Mouse (Mus musculus) c-Kit-positive CD71-positive TER-119-positive erythroid progenitor cells, embryonic 14.5 days (primary cell): ENCODE results near the gene Dek.

ENCODE experiments used
- DNase-seq: peaks from one replicate; pipeline ENCODE4 v3.0.0-alpha.2; 2013; ENCODE audit warnings: low spot score

Dek gene

DNA sequence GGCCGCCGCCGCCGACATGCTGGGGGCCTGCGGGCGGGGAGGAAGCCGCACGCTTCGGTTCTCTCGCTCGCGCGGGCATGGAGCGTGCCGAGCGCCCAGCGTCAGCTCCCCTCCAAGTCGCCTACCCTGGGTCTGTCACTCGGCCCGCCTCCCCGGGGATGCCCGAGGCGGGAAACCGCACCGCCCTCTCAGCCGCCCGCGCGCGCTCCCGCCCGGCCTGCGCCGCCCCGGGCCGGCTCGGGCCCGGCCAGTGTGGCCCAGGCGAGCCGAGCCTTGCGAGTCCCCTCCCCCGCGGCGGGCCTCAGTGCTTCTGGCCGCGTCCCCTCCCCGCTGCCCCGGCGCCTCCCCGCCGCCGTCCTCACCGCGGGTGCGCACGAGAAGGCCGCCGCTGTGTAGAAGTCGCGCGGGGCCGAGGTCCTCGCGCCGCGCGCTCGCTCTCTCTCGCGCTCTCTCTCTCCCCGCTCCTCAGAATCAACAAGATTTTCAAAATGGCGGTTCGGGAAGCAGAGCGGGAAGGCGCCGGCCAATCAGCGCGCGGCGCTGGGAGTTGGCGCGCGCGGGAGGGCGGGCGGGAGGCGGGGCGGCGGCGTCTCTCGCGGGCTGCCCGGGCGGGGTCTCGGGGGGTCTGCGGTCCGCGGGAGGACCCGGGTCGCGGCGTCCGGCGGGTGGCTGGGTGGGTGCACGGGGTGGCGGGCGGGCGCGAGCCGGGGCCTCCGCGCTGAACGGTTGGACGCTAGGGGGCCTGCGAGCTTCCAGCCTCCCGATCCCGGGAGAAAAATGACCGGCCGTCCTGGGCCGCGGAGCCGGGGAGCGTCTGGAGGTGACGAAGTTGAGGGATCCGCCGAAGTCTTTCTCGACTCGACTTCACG lies at the start of gene Dek:
Dek (minus strand) TSS at position 491 of the 869 bp plus-strand sequence.
- DNase-seq = peak; percentile 76

GRCm38 (mm10) chr13:47154866-47155265 lies 48.9 kb upstream of the Dek start:
- DNase-seq = no peak

- DNase-seq = no peak
Measured at GRCm38 (mm10) chr13:47153206-47153605, 47.2 kb upstream of the Dek start.

DNA sequence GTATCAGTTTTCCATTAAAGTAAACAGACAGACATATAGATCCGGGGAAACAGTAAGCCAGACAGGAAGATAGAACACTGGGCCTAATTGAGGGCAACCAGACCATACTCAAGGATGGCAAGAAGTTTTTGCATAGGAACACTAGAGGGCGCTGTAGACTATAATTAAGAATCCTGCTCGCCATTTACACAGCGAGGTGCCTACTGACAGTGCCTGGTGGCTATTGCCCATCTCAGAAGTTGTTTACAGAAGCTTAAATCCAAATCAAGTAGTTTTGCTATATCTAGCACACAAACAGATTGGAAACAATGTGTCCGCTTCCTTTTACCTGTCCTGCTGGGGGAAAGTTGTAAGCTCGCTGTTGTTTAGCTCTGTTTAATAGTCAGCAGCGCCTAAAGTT lies 46.4 kb upstream of the Dek start:
- peak; percentile 65 for DNase-seq

GRCm38 (mm10) chr13:47151060-47151459 lies 45.1 kb upstream of the Dek start:
- no peak for DNase-seq

- no peak for DNase-seq
Measured at GRCm38 (mm10) chr13:47149993-47150392, 44.0 kb upstream of the Dek start.

- no peak for DNase-seq
Measured at GRCm38 (mm10) chr13:47148573-47148972, 42.6 kb upstream of the Dek start.

DNA sequence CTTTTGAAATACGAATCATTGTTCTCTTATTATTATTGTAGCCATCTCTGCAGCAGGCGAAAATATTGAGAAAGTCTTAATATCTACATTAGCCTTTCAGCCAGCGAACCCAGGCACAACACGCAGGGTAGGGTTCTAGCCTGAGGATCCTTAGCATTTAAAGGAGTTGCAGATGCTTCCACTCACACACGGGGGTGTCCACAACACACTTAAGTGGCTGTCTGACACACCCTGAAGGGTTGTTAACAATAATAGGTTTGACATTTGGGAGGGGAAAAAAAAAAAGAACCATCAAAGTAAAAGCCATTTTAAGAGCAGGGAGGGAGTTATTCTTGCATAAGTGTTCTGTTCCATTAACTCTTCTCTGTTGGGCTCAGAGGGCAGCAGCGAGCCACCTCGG lies 40.4 kb upstream of the Dek start:
- no peak for DNase-seq

DNA sequence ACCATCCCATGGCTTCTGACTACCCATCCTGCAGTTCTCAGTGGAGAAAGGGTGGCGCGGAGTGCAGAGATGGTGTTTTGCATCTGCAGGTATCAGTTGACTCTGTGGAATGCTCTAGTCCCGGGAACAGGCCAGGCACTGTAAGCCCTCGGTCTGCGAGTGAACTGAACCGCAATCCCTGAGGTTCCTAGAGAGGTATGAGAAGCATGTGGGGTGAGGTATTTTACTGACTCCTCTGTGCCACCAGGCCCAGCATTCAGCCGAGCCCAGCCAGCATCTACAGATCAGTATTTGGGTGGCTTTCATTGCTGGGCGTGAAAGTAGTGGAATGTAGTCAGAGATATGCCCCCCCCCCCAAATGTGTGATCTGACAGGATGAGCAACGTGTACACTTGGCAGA lies 39.9 kb upstream of the Dek start:
- DNase-seq = no peak

GRCm38 (mm10) chr13:47142764-47143163 lies 36.8 kb upstream of the Dek start:
- no peak for DNase-seq

DNA sequence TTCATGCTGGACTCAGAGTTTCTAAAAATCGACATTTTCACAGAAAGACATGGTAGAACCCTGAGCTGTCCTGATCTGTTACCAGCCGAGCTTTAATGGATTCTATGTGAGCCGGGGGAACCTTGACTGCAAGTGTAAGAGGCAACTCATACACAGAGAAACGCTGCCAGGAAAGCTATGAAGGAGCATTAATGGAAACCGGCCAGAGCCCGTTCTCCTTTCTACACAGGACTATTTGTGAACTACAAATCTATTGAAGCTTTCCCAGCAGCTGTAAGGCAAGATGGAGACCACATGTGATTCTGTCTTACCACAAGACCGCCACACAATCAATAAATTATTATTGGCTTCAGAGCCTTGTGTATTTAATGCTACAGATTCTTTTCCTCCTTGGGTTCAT lies 29.7 kb upstream of the Dek start:
- DNase-seq = no peak

- no peak for DNase-seq
Measured at GRCm38 (mm10) chr13:47134836-47135235, 28.8 kb upstream of the Dek start.

DNA sequence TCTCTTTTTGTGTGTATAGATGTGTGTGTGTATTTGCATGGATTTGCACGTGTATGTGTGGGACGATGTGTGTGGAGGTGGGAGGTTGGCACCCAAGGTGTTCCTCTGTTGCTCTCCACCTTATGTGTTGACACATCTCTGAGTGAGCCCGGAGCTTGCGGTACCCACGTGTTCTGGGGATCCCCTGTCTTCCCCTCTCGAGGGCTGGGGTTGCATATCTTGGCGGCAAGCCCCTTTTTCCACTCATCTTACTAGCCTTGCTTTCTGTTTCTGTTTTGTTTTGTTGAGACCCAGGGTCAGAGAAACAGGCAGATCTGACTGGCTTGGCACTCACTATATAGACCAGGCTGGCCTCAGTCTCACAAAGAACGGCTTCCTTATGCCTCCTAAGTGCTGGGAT lies 27.1 kb upstream of the Dek start:
- DNase-seq = no peak

DNA sequence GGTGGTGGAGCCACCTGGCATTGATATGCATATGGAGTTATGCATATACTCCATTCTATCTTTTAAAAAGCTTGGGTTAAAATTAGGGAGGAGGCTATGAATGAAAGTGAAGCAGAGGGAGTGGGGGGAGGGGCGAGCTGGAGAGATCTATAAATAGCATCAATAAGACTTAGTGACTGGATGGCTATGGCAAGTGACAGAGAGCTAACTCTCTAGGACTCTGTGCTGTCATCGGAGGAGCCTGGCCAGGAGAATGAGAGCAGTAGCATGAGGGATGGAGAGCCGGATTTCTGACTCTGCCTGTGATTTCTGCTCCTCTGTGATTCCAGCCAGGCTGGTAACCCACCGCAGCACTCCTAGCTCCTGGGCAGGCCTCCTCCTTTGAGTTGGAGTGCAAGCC lies 23.1 kb upstream of the Dek start:
- DNase-seq = no peak

- DNase-seq = no peak
Measured at GRCm38 (mm10) chr13:47125595-47125994, 19.6 kb upstream of the Dek start.

DNA sequence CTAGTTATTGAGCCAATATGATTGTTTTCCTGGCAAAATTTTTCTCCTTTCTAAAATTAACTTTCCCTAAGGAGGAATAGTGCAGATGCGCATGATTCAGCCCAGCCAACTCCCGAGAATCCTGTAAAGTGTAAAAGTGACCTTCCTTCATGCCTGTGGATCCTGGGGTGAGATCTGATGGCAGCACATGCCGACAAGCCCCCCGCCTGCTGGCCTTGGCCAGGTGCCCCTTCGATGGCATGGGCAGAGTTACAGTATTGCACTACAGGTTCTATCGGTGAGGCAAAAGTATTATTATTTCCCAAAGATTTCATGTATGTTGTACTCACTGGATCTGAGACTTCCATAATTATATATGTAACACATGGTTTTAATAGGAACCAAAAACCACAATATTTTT lies 19.0 kb upstream of the Dek start:
- DNase-seq = no peak

DNA sequence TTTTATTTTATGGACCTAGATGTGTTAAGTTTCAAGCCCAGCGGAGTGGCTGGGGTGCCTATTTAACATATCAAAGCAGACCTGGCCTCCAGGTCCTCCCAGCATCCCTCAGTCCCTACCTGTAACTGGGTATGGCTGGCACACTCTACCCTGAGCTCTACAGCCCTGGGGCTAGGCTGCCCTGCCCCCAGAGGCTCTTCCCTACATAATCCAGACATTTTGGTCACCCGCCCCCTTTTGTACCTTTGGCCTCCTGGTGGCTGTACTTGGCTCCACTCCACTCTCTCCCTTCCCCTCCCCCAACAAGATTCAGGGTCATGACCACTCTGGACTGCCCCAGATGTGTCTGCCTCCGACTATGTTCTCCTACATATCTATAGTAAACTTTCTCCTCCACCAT lies 18.4 kb upstream of the Dek start:
- no peak for DNase-seq

GRCm38 (mm10) chr13:47122537-47123430 lies 16.8 kb upstream of the Dek start, which contains the start of gene Rnf144b:
Gene Rnf144b (plus strand): TSS chr13:47122656.
- DNase-seq = no peak

DNA sequence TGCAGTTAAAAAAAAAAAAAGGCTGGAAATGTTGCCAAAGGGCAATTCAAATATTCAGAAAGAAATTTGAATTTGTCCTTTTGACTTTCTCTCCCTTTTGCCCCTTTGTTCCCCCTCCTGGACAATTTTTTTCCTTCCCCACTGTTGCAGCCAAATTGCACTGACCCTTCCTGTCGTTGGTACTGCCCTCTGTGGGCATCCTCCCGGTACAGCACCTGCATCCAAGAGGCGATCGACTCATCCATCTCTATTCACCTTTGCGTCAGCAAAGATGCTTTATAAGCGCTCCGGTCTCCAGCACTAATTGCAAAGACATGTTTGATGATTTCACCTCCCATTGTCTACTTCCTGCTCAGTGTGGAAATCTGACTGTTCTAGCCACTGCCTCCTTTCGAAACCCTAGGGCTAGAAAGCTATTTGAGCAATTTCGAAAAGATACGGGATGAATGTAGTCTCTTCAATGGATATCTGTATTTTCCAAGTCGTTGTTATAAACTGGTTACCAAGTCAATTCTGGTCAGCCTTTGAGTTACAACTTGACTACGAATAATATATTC lies 15.4 kb upstream of the Dek start:
- DNase-seq = no peak

- DNase-seq = no peak
Measured at GRCm38 (mm10) chr13:47116000-47116399, 10.0 kb upstream of the Dek start.

DNA sequence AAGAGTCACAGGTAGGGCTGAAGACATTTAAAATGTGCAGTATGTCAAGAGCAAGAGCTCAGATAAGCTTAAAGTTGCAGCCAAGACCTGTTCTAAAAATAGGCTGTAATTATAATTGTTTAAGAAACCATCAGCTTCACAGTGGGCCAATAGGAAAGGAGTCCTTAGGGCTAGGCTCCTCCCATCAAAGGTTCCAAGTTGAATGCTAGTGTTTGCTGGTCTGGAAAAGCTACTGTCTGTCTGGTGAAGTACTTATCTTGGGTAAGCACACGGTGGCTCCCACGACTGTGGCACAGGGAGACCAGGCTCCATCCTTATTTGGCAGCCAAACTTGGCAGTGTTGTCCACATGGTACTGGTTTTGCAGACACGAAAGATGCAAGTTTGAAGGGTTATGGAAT lies 6.9 kb upstream of the Dek start:
- peak; percentile 91 for DNase-seq

DNA sequence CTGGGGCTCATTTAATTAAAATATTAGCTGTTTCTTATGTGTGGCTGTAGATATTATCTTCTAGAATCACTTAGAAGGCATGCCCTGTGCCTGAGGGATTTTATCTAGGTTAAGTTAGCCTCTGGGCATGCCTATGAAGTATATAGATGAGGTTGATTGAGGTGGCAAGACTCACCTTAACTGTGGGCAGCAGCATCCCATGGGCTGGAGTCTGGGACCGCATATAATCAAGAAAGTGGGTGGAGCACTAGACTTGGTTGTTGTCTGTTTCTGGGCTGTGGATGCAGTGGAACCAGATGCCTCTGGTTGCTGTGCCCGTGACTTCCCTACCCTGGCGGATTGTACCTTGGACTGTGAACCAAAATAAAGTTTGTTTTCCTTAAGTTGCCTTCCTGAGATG lies 6.1 kb upstream of the Dek start:
- no peak for DNase-seq

DNA sequence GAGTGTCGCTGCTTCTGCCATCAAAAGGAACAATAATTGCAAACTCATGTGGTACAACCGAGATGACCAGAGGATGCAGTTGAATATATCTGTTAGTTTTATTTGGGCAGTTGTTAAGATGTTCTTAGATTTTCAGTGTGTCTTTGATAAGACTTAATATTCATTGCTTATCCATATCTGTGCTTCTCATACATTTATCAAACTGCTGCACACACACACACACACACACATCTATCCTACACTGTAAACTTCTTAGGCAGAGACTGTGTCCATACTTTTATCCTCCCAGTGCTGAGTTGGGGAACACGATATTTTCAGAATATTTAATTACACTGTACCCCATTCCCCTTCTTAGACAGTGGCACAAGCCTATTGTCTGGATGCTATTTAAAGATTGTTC lies 5.2 kb upstream of the Dek start:
- DNase-seq = no peak
